7 mouse cellular contexts compared by ENCODE assay signal in genomic region chr7:102209756-102210721, GRCm38 (mm10). TPM values are rescaled to one million over a fixed set of nuclear protein-coding genes. Genes with fewer than 3 reads are reported as not detected.
DNase-seq lines count a peak whose midpoint lies in the region; ATAC-seq lines count a peak whose summit lies in the region.

TSS of gene Nup98 (minus strand) at chr7:102210176.
TSS of gene Pgap2 (plus strand) at chr7:102210208.

- H3K9ac ChIP-seq in embryonic facial prominence, embryonic 12.5 days = peak within 1 kb of the TSS; percentile 70
- peak within 1 kb of the TSS; percentile 86 for H3K9ac ChIP-seq in limb, embryonic 11.5 days (ENCODE audit: low read length)
- peak within 1 kb of the TSS; percentile 88 for H3K9ac ChIP-seq in midbrain, embryonic 14.5 days (replicated peaks; ENCODE audit: low read length)

- H3K27ac ChIP-seq in embryonic facial prominence, embryonic 12.5 days = peak within 1 kb of the TSS; percentile 87
- H3K27ac ChIP-seq in limb, embryonic 11.5 days (replicated peaks; ENCODE audit: low read depth, low read length) = peak within 1 kb of the TSS; percentile 78
- peak within 1 kb of the TSS; percentile 97 for H3K27ac ChIP-seq in midbrain, embryonic 14.5 days (replicated peaks; ENCODE audit: low read depth, low read length)

- no peaks in the 10 kb centered on the region for H3K36me3 ChIP-seq in embryonic facial prominence, embryonic 12.5 days
- no peaks in the 10 kb centered on the region for H3K36me3 ChIP-seq in limb, embryonic 11.5 days (ENCODE audit: control insufficient read depth, insufficient read depth, low read length)
- no peaks in the 10 kb centered on the region for H3K36me3 ChIP-seq in midbrain, embryonic 14.5 days (ENCODE audit: control insufficient read depth, insufficient read depth, low read length)

- H3K27me3 ChIP-seq in embryonic facial prominence, embryonic 12.5 days = no peaks in the 10 kb centered on the region
- no peaks in the 10 kb centered on the region for H3K27me3 ChIP-seq in limb, embryonic 11.5 days (ENCODE audit: control insufficient read depth, insufficient read depth, low read length)
- no peaks in the 10 kb centered on the region for H3K27me3 ChIP-seq in midbrain, embryonic 14.5 days (ENCODE audit: control insufficient read depth, insufficient read depth, low read length)

- peak; percentile 99 for DNase-seq in adrenal gland, postnatal 25 days
- peak; percentile 100 for DNase-seq in heart, adult 11 months
- peak; percentile 97 for DNase-seq in kidney, adult 18-20 months
- DNase-seq in limb, embryonic 11.5 days (ENCODE audit: low spot score) = peak; percentile 100
- DNase-seq in midbrain, embryonic 14.5 days = peak; percentile 100
- peak; percentile 94 to 95 for DNase-seq in spleen, adult 18-20 months

- H3K4me1 ChIP-seq in embryonic facial prominence, embryonic 12.5 days = peaks cover 3% of the 10 kb centered on the region
- H3K4me1 ChIP-seq in limb, embryonic 11.5 days (ENCODE audit: control insufficient read depth, insufficient read depth, low read length) = 0 out of 2 replicates have a peak, but pooled peaks cover 3% of the 10 kb centered on the region
- H3K4me1 ChIP-seq in midbrain, embryonic 14.5 days (ENCODE audit: control insufficient read depth, insufficient read depth, low read length) = peaks cover 13% of the 10 kb centered on the region

- no peaks in the 10 kb centered on the region for H3K9me3 ChIP-seq in embryonic facial prominence, embryonic 12.5 days
- no peaks in the 10 kb centered on the region for H3K9me3 ChIP-seq in limb, embryonic 11.5 days (ENCODE audit: control insufficient read depth, low read length)
- H3K9me3 ChIP-seq in midbrain, embryonic 14.5 days (ENCODE audit: control insufficient read depth, low read length) = no peaks in the 10 kb centered on the region

- under 1% methylated on average over 73 of the region's 87 CpGs for WGBS in embryonic facial prominence, embryonic 12.5 days
- under 1% methylated on average over 84 of the region's 87 CpGs for WGBS in limb, embryonic 11.5 days
- under 1% methylated on average over 85 of the region's 87 CpGs for WGBS in midbrain, embryonic 14.5 days

- peak within 1 kb of the TSS; percentile 79 for H3K4me2 ChIP-seq in embryonic facial prominence, embryonic 12.5 days (replicated peaks)
- peak within 1 kb of the TSS; percentile 68 for H3K4me2 ChIP-seq in limb, embryonic 11.5 days (ENCODE audit: low read depth, severe bottlenecking)
- H3K4me2 ChIP-seq in midbrain, embryonic 14.5 days (ENCODE audit: low read length) = peak within 1 kb of the TSS; percentile 68

- peak; percentile 99 for ATAC-seq in embryonic facial prominence, embryonic 12.5 days (ENCODE audit: insufficient number of reproducible peaks, insufficient read depth, low FRiP score, low TSS enrichment)
- peak; percentile 100 for ATAC-seq in limb, embryonic 11.5 days (ENCODE audit: insufficient number of reproducible peaks, low FRiP score, low TSS enrichment, low read depth)
- peak; percentile 99 for ATAC-seq in midbrain, embryonic 14.5 days (ENCODE audit: low FRiP score, low TSS enrichment)

- H3K4me3 ChIP-seq in embryonic facial prominence, embryonic 12.5 days = peak within 1 kb of the TSS; percentile 77
- H3K4me3 ChIP-seq in limb, embryonic 11.5 days (ENCODE audit: low read depth, low read length) = peak within 1 kb of the TSS; percentile 65
- peak within 1 kb of the TSS; percentile 72 for H3K4me3 ChIP-seq in midbrain, embryonic 14.5 days (replicated peaks; ENCODE audit: low read depth, low read length)

RNA-seq across cellular contexts. Expression of gene Nup98, which starts in this region (rescaled TPM):
- 60.8 and 61.0 TPM in 2 replicates for total RNA-seq in adrenal gland, postnatal 25 days (2021)
- 46.6 and 46.9 TPM in 2 replicates for polyA plus RNA-seq in embryonic facial prominence, embryonic 12.5 days (2016; fragmentation: Nextera tagmentation; extraction: Ambion mirVana)
- polyA plus RNA-seq in limb, embryonic 11.5 days (2014; fragmentation: Nextera tagmentation; extraction: Ambion mirVana) = 53.7 and 55.2 TPM in 2 replicates
- 22.2 and 28.5 TPM in 2 replicates for polyA plus RNA-seq in midbrain, embryonic 14.5 days (2014; fragmentation: Nextera tagmentation; extraction: Ambion mirVana)

RNA-seq across cellular contexts. Expression of gene Pgap2, which starts in this region (rescaled TPM):
- 82.3 and 110 TPM in 2 replicates for total RNA-seq in adrenal gland, postnatal 25 days (2021)
- 78.4 and 83.3 TPM in 2 replicates for polyA plus RNA-seq in embryonic facial prominence, embryonic 12.5 days (2016; fragmentation: Nextera tagmentation; extraction: Ambion mirVana)
- polyA plus RNA-seq in limb, embryonic 11.5 days (2014; fragmentation: Nextera tagmentation; extraction: Ambion mirVana) = 73.7 and 78.3 TPM in 2 replicates
- 47.9 and 55.8 TPM in 2 replicates for polyA plus RNA-seq in midbrain, embryonic 14.5 days (2014; fragmentation: Nextera tagmentation; extraction: Ambion mirVana)

Comparison
In these comparisons a context has a peak if more than half of its experiments do, and no peak if none do; other contexts are left out.
1. Peak in every context shown above with its lines: DNase-seq, ATAC-seq, H3K4me3 ChIP-seq and H3K27ac ChIP-seq.